Mouse (Mus musculus) heart, embryonic 15.5 days (tissue): ENCODE measurements at regions not wholly inside any gene's neighbourhood (a gene's known extent, or its start where the extent isn't known, plus 50 kb on each side); places are given as distances from the start of the nearest gene placed in this dataset.

Source experiments
- ATAC-seq: fragments of 200-750 bp; cut with Nextera tagmentation; replicated peaks from 2 replicates; pipeline ENCODE4 v1.8.0; 2017; ENCODE audit warnings: low read depth, moderate TSS enrichment; ENCODE audit not compliant: insufficient number of reproducible peaks, insufficient read depth, low FRiP score
- H3K27ac ChIP-seq: fragments of 300-500 bp; sonication (generic); 2 replicates; pipeline ENCODE4 v1.5.1; 2015; ENCODE audit warnings: mild to moderate bottlenecking, inconsistent platforms
- H3K27me3 ChIP-seq: fragments of 300-500 bp; sonication (generic); 2 replicates; pipeline ENCODE4 v1.6.1; 2015; ENCODE audit warnings: inconsistent platforms
- H3K36me3 ChIP-seq: fragments of 300-500 bp; sonication (generic); 2 replicates; pipeline ENCODE4 v1.6.1; 2015; ENCODE audit warnings: mild to moderate bottlenecking, inconsistent platforms
- H3K4me1 ChIP-seq: fragments of 300-500 bp; sonication (generic); replicated peaks from 2 replicates; pipeline ENCODE4 v1.6.1; 2015; ENCODE audit warnings: inconsistent platforms
- H3K4me2 ChIP-seq: fragments of 300-500 bp; sonication (generic); 2 replicates; pipeline ENCODE4 v1.6.1; 2015; ENCODE audit warnings: inconsistent platforms, mild to moderate bottlenecking, moderate library complexity
- H3K4me3 ChIP-seq: fragments of 300-500 bp; sonication (generic); 2 replicates; pipeline ENCODE4 v1.5.1; 2015; ENCODE audit warnings: mild to moderate bottlenecking, inconsistent platforms
- H3K9ac ChIP-seq: fragments of 300-500 bp; sonication (generic); 2 replicates; pipeline ENCODE4 v1.6.1; 2015; ENCODE audit warnings: mild to moderate bottlenecking, inconsistent platforms
- H3K9me3 ChIP-seq: fragments of 300-500 bp; sonication (generic); replicated peaks from 2 replicates; pipeline ENCODE4 v1.6.1; 2016; ENCODE audit warnings: inconsistent platforms
- WGBS: fragments of 180-500 bp; shearing (Covaris S2); methylation state at CpG from one replicate; pipeline ENCODE4 v1.1.7; 2015; ENCODE audit warnings: mixed read lengths; 5-methylcytosine and 5-hydroxymethylcytosine counted together

GRCm38 (mm10) chr3:144319468-144320205 is 114.6 kb upstream of the Lmo4 start:
- Histone ChIP-seq H3K4me1 (no peaks in the 10 kb centered on the region), H3K4me3 (no peak overlapping the region), H3K9me3 (no peaks in the 10 kb centered on the region), H3K4me2 (no peak overlapping the region), H3K9ac (no peak overlapping the region), H3K27me3 (no peaks in the 10 kb centered on the region), H3K27ac (no peak overlapping the region), H3K36me3 (no peaks in the 10 kb centered on the region)
- 59% methylated on average over 11 of the region's 11 CpGs for WGBS
- no peak for ATAC-seq

DNA sequence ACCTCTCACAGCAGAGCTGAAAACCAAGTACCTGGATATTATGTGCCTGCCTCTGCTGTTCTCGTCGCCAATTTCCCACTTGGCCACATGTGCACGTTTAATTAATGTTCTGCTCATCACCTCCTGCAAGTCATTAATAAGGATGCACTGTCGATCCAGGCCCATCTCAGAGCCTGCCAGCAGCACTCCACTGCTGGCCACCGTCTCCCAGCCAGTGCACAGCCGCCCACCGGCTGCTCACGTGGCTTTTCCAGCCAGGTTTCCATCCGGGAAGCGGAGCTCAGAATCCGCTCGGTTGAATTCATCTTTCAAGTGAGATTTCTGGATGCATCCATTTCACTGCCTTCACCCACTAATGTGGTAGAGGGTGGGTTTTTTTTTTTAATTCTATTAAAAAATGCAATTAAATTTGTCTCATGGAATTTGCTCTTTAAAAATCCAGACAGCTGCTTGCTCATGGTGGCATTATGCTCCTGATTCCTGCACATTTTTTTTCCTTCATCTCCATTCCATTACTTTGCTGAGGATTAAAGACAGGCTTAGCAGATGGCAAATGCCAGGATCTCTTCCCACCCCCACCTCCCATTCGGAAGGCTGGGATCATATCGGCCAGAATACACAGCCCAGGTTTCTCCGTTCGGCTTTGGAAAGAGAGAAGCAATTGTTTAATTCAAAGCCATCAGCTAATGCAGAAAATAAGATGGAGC is 113.9 kb upstream of the Lmo4 start:
- Histone ChIP-seq H3K4me3 (no peak overlapping the region), H3K4me1 (no peaks in the 10 kb centered on the region), H3K9me3 (no peaks in the 10 kb centered on the region), H3K36me3 (no peaks in the 10 kb centered on the region), H3K9ac (no peak overlapping the region), H3K27ac (no peak overlapping the region), H3K4me2 (no peak overlapping the region), H3K27me3 (no peaks in the 10 kb centered on the region)
- ATAC-seq = no peak
- WGBS = 62% methylated on average over 16 of the region's 16 CpGs

DNA sequence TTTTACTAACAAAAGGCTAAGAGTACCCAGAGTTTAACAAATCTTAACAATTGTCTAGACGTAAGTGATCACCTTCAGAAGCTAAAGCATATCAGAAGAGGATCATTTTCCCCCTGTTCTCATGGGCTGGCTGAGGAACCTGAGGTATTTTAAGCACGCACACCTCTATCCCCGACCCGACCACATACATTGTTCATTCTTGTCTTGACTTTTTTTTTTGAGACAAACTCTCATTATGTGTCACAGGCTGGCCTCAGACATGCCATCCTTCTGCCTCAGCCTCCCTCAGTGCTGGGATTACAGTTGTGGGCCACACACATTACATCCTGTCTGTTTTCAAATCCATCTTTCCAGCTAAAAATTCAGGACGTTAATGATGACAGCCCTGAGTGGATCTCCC is 105.7 kb upstream of the Lmo4 start:
- H3K36me3 ChIP-seq = no peaks in the 10 kb centered on the region
- H3K27me3 ChIP-seq = no peaks in the 10 kb centered on the region
- ATAC-seq = no peak
- no peak overlapping the region for H3K27ac ChIP-seq
- no peak overlapping the region for H3K4me3 ChIP-seq
- H3K9me3 ChIP-seq = no peaks in the 10 kb centered on the region
- no peaks in the 10 kb centered on the region for H3K4me1 ChIP-seq
- H3K4me2 ChIP-seq = no peak overlapping the region
- no peak overlapping the region for H3K9ac ChIP-seq
- WGBS = 68% methylated on average over 5 of the region's 5 CpGs

GRCm38 (mm10) chr3:144308616-144309015 is 103.6 kb upstream of the Lmo4 start:
- Histone ChIP-seq H3K4me1 (no peaks in the 10 kb centered on the region), H3K36me3 (no peaks in the 10 kb centered on the region), H3K9me3 (no peaks in the 10 kb centered on the region), H3K4me2 (no peak overlapping the region), H3K9ac (no peak overlapping the region), H3K4me3 (no peak overlapping the region), H3K27ac (no peak overlapping the region), H3K27me3 (no peaks in the 10 kb centered on the region)
- no peak for ATAC-seq
- 78% methylated on average over 4 of the region's 4 CpGs for WGBS

GRCm38 (mm10) chr3:144307557-144307956 is 102.5 kb upstream of the Lmo4 start:
- Histone ChIP-seq H3K27ac (no peak overlapping the region), H3K4me1 (no peaks in the 10 kb centered on the region), H3K9ac (no peak overlapping the region), H3K4me2 (no peak overlapping the region), H3K9me3 (no peaks in the 10 kb centered on the region), H3K4me3 (no peak overlapping the region), H3K36me3 (no peaks in the 10 kb centered on the region), H3K27me3 (no peaks in the 10 kb centered on the region)
- no peak for ATAC-seq
- WGBS = 76% methylated on average over 3 of the region's 3 CpGs

- H3K9ac ChIP-seq = no peak overlapping the region
- no peaks in the 10 kb centered on the region for H3K27me3 ChIP-seq
- H3K9me3 ChIP-seq = no peaks in the 10 kb centered on the region
- H3K27ac ChIP-seq = no peak overlapping the region
- no peaks in the 10 kb centered on the region for H3K36me3 ChIP-seq
- 55% methylated on average over 4 of the region's 4 CpGs for WGBS
- no peak for ATAC-seq
- no peak overlapping the region for H3K4me2 ChIP-seq
- no peaks in the 10 kb centered on the region for H3K4me1 ChIP-seq
- H3K4me3 ChIP-seq = no peak overlapping the region
Measured at GRCm38 (mm10) chr3:144305456-144305855, 100.4 kb upstream of the Lmo4 start.

GRCm38 (mm10) chr3:144304924-144305323 is 99.9 kb upstream of the Lmo4 start:
- Histone ChIP-seq H3K4me2 (no peak overlapping the region), H3K9ac (no peak overlapping the region), H3K4me3 (no peak overlapping the region), H3K36me3 (no peaks in the 10 kb centered on the region), H3K9me3 (no peaks in the 10 kb centered on the region), H3K4me1 (no peaks in the 10 kb centered on the region), H3K27me3 (no peaks in the 10 kb centered on the region), H3K27ac (no peak overlapping the region)
- no peak for ATAC-seq
- 67% methylated on average over 4 of the region's 4 CpGs for WGBS

DNA sequence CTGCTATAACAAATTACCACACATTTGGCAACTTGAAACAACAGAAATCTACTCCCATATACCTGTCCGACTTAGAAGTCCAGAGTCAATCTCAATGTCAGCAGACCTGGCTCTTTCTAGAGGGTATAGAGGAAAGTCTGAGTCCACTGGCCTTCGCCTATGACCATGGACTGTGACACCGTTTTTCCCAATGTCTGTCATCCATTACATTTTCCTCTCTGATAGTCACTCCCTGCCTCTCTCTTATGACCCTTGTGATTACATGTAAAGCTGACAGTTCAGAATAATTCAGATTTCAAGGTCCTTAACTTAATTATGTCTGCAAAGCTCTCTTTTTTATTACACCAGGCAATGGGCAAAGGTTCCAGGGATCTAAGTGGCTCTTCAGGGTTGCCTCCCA is 97.6 kb upstream of the Lmo4 start:
- Histone ChIP-seq H3K9me3 (no peaks in the 10 kb centered on the region), H3K4me1 (no peaks in the 10 kb centered on the region), H3K36me3 (no peaks in the 10 kb centered on the region), H3K4me3 (no peak overlapping the region), H3K9ac (no peak overlapping the region), H3K27ac (no peak overlapping the region), H3K27me3 (no peaks in the 10 kb centered on the region), H3K4me2 (no peak overlapping the region)
- 84% methylated on average over 3 of the region's 3 CpGs for WGBS
- ATAC-seq = no peak

DNA sequence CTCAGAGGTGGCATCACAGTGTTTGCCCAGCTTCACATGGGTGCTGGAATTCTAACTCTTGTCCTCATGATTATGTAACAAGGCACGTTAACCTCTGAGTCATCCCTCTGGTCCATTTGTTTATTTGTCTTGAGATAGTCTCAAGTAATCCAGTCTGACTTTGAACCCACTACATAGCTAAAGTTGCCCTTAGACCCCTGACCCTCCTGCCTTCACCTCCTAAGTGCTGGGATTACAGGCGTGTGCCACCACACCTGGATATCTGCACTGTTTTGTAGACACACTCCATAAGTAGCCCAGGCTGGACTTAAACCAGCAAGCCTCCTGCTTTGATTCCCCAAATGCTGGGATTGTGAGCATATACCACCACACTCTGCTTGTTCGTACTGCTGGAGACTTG is 96.0 kb upstream of the Lmo4 start:
- Histone ChIP-seq H3K36me3 (no peaks in the 10 kb centered on the region), H3K27me3 (no peaks in the 10 kb centered on the region), H3K9me3 (no peaks in the 10 kb centered on the region), H3K27ac (no peak overlapping the region), H3K9ac (no peak overlapping the region), H3K4me2 (no peak overlapping the region), H3K4me1 (no peaks in the 10 kb centered on the region), H3K4me3 (no peak overlapping the region)
- no peak for ATAC-seq
- 70% methylated on average over 3 of the region's 3 CpGs for WGBS

DNA sequence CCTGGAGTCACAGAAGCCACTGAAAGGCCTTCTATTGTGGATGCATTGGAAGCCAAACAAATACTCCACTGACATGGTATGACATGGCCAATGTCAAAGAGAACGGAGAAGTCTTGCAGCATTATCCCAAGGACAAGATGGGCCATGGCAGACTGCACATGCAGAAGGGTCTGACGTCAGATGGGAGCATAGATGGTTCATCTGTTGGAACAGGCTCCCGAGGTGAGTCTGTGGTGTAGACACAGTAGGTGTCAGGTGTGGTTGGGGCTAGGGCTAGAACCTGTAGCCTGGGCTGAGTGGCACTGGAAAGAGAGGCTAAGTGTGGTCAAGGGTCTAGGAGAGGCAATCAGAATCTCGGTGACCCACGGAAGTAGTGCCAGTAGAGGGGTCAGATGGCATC is 94.2 kb upstream of the Lmo4 start:
- 86% methylated on average over 5 of the region's 5 CpGs for WGBS
- H3K36me3 ChIP-seq = no peaks in the 10 kb centered on the region
- no peak for ATAC-seq
- no peak overlapping the region for H3K4me2 ChIP-seq
- no peaks in the 10 kb centered on the region for H3K27me3 ChIP-seq
- H3K27ac ChIP-seq = no peak overlapping the region
- H3K4me1 ChIP-seq = no peaks in the 10 kb centered on the region
- no peaks in the 10 kb centered on the region for H3K9me3 ChIP-seq
- no peak overlapping the region for H3K4me3 ChIP-seq
- no peak overlapping the region for H3K9ac ChIP-seq

- ATAC-seq = no peak
- no peaks in the 10 kb centered on the region for H3K9me3 ChIP-seq
- H3K27me3 ChIP-seq = no peaks in the 10 kb centered on the region
- H3K36me3 ChIP-seq = no peaks in the 10 kb centered on the region
- 75% methylated on average over 3 of the region's 3 CpGs for WGBS
- H3K4me2 ChIP-seq = no peak overlapping the region
- H3K4me1 ChIP-seq = no peaks in the 10 kb centered on the region
- H3K9ac ChIP-seq = no peak overlapping the region
- H3K27ac ChIP-seq = no peak overlapping the region
- H3K4me3 ChIP-seq = no peak overlapping the region
Measured at GRCm38 (mm10) chr3:144289489-144289888, 84.5 kb upstream of the Lmo4 start.

DNA sequence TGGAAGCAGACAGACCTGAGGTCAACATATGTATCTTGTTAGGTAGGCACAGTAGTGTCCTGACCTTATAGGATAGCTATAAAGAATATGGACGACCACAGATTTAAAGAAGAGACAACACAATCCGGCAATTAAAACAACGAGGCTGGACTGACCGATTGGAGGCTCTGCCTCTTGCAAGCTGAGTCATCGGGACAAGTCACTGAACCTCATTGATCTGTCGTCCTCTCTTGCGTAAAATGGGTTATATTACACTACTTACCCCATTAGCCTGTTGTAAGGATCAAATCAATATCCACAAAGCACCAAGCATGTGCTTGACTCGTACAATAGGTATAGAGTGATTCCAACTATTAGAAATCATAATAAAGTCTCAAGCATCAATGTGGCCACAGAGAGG is 81.1 kb upstream of the Lmo4 start:
- Histone ChIP-seq H3K9me3 (no peaks in the 10 kb centered on the region), H3K9ac (no peak overlapping the region), H3K4me2 (no peak overlapping the region), H3K36me3 (no peaks in the 10 kb centered on the region), H3K4me1 (no peaks in the 10 kb centered on the region), H3K27ac (no peak overlapping the region), H3K27me3 (no peaks in the 10 kb centered on the region), H3K4me3 (no peak overlapping the region)
- ATAC-seq = no peak
- WGBS = 84% methylated on average over 8 of the region's 8 CpGs
